Mouse (Mus musculus) Patski (cell line): ENCODE measurements around the gene A930017K11Rik. TPM values are rescaled to one million over a fixed set of nuclear protein-coding genes. Genes with fewer than 3 reads are reported as not detected.
A peak's percentile ranks its signal among the peaks of the same experiment; 100 is the strongest.

Experiments used
- ATAC-seq: fragments of 100-300 bp; one replicate; pipeline ENCODE4 v1.8.0; 2021
- CTCF ChIA-PET: fragments of 350-600 bp; sonication (Branson Sonifier 250); formaldehyde crosslinking; loops from one replicate; lab custom pipeline; 2022; ENCODE audit warnings: inconsistent platforms; lab: Charles Lee
- POLR2A ChIA-PET: fragments of 350-600 bp; sonication (Branson Sonifier 250); formaldehyde crosslinking; loops from one replicate; lab custom pipeline; 2022; ENCODE audit warnings: antibody characterized with exemption, inconsistent platforms; lab: Charles Lee
- DNase-seq: peaks from one replicate; pipeline ENCODE4 v3.0.0-alpha.2; 2011; ENCODE audit warnings: low read depth, low spot score
- H3K27me3 ChIP-seq: fragments of 371-371 bp; one replicate; pipeline ENCODE4 v1.5.1; 2021
- CTCF ChIP-seq: fragments of 100-300 bp; IDR thresholded peaks from one replicate; pipeline ENCODE4 v1.5.1; 2021
- in situ Hi-C: fragments of 300-500 bp; cut with MboI; formaldehyde crosslinking; loops from 3 replicates; pipeline ENCODE4 v1.11.1; 2018; ENCODE audit warnings: low pct_unique_long_range_greater_than_20kb, mixed read lengths
- polyA plus RNA-seq: library from polyadenylated mRNA; unstranded; gene quantifications from one replicate; pipeline ENCODE4 v1.2.3, GENCODE M21; 2021

The A930017K11Rik gene
- polyA plus RNA-seq, 1 experiment from 2014 or later: 0.08 TPM

DNA sequence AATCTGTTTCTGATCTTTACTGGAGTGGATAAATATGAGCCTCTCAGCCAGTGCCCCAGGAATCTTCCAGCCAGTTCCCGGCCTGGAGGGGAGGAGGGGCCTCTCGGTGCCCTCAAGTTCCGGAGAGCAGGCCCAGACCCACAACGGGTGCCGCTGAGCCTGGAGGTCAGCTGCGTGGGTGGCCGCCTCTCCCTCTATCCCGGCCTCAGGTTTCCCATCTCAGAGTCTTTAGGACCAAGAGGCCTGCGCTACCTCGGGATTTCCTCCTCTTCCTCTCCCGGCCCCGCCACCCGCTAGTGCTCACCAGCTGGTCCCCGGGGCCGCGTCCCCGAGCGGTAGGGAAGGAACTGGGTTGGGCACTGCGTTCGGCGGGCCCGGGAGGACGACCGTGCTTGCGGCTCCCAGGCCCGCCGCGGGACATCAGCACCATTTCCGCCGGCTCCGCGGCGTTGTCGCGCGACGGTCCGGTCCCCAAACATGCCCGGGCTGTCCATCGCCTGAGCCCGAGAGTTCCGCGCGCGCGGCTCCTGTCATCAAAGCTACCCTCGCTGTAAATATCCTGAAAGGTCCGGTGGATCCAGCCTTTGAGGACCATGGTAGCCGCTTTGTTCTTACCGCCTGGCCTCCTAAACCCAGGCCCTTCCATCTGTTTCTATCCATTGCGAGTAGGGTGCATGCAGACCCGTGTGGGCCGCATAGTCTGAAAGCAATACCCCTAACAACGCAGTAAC is 10.7 kb downstream of the A930017K11Rik start:
- peak; percentile 10 for ATAC-seq
- no peak for TF ChIP-seq CTCF
- CTCF ChIA-PET: interaction anchor here (1.1 to 1.2 kb wide), 2 partner anchors 21 to 48 kb away, joined by 3 read pairs; no protein-coding TSS in a partner anchor
- POLR2A ChIA-PET: interaction anchor here (0.7 to 1.6 kb wide), 3 partner anchors 21 to 44 kb away, joined by 3 to 5 read pairs (median 3); partner anchors contain the start of gene Capn15
- no peak for DNase-seq
- in situ Hi-C loops: no loop called here
- H3K27me3 ChIP-seq: no peaks in the 10 kb centered on the region

DNA sequence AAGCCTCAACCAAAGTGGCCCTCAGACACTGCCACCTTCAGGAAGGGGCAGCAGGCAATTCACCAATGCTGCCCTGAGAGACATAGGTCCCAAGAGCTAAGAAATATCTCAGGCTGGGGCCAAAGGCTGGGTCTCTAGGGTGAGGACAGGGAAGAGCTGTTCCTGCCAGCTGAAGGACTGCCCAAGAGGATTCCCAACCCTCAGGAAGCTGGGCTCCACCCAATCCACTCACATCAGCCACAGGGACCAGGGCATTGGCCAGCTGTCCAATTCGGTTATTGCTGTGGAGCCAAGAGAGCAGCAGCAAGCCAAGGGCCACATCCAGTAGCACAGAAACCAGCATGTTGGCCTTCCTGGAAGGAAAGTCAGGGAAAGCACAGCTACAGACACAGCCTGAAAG is 17.8 kb downstream of the A930017K11Rik start:
- CTCF ChIA-PET: interaction anchor here (1.3 kb wide), 1 partner anchor 12 kb away, joined by 3 read pairs; no protein-coding TSS in a partner anchor
- DNase-seq (no peak), ATAC-seq (no peak)
- in situ Hi-C loops: no loop called here
- no peaks in the 10 kb centered on the region for H3K27me3 ChIP-seq
- no peak for TF ChIP-seq CTCF
- POLR2A ChIA-PET: no interaction called here

DNA sequence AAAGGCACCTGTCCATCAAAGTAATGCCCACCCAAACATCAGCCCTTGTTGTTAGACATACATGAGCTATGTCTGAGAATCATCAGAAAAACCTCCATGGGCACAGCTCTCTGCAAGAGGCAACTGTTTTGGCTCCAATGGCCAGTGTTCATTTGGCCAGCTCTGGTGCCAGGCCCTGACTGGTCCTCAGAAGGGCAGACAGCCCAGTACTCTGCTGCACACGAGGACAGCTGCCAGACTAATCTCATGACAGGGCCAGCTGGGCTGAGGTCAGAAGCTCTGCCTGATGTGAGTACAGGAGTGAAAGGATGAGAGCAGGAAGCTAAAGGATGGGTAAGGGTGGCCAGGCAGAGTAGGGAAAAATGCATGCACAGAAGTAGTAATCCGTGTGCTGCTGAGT is 27.0 kb downstream of the A930017K11Rik start:
- no peak for DNase-seq
- ChIA-PET CTCF (interaction anchor here (1.2 to 1.6 kb wide), 5 partner anchors 29 to 86 kb away, joined by 3 to 6 read pairs (median 3); partner anchors contain the start of gene Capn15), POLR2A (no interaction called here)
- in situ Hi-C loops: no loop called here
- H3K27me3 ChIP-seq: no peaks in the 10 kb centered on the region
- TF ChIP-seq CTCF: no peak
- ATAC-seq: no peak

DNA sequence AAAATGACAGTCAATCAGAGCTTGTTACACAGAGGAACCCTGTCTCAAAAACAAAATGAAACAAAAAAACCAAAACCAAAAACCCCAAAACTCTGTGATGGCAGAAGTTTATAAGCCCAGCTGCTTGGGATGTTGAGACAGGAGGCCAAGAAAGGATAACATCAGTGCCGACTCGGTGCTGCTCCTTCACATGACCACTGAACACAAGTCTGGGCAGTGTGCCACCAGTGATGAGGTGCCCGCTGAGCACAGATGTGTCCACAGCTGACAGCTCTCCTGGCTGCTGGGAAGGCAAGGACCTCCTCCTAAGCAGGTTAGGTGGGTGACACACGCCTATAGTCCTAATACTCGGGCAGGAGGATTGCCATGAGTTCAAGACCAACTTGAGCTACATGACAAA is 30.2 kb downstream of the A930017K11Rik start:
- ATAC-seq: no peak
- in situ Hi-C loops: no loop called here
- no peak for DNase-seq
- CTCF ChIA-PET: interaction anchor here (0.7 to 2.4 kb wide), 3 partner anchors 12 to 28 kb away, joined by 3 to 7 read pairs (median 4); no protein-coding TSS in a partner anchor
- TF ChIP-seq CTCF: no peak
- no peaks in the 10 kb centered on the region for H3K27me3 ChIP-seq
- POLR2A ChIA-PET: interaction anchor here (1.0 kb wide), 1 partner anchor 33 kb away, joined by 3 read pairs; no protein-coding TSS in a partner anchor

DNA sequence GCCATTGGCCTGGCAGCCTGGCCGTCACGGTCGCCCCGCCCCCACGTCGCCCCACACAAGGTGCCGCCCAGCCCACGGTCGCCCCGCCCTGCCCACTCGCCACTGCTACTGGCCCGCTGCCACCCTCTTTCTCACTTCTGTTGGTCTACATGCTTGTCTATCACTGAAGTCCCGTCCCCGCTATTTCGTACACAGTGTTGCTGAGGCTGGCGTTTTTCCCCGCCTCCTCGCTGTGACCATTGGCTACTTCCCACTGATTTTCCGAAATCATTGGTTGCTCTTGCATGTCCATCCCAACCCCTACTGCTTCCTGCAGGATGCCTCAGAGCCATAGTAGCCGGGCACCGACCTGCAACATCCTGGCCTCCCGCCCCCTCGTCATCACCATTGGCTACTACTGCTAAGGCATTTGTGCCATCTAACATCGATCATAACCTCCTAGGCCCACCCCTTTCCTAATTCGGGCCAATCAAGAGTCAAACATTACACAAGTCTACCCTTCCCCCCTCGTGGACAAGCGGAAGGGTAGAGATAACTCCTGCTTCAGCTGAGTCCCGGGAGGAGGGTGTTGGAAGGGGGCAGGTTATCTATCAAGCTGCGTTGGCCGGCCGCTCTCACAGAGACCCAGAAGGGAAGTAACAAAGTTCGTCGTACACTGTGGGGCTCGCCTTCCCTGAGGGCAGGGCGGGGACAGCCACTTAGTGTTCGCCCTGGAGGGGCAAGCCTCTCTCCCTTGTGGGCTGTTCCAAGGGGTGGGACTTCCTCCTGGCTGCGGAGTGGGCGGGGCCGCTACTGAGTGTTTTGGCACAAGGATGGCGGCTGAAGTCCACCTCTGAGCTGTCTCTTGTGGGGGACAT is 32.4 kb downstream of the A930017K11Rik start:
- no peak for TF ChIP-seq CTCF
- in situ Hi-C loops: no loop called here
- ChIA-PET CTCF (interaction anchor here (0.8 to 2.4 kb wide), 2 partner anchors 22 to 26 kb away, joined by 3 to 7 read pairs; no protein-coding TSS in a partner anchor), POLR2A (interaction anchor here (1.1 to 1.2 kb wide), 3 partner anchors 20 to 26 kb away, joined by 3 to 5 read pairs (median 4); no protein-coding TSS in a partner anchor)
- ATAC-seq (peak; percentile 96), DNase-seq (peak; percentile 100)
- H3K27me3 ChIP-seq: no peaks in the 10 kb centered on the region

DNA sequence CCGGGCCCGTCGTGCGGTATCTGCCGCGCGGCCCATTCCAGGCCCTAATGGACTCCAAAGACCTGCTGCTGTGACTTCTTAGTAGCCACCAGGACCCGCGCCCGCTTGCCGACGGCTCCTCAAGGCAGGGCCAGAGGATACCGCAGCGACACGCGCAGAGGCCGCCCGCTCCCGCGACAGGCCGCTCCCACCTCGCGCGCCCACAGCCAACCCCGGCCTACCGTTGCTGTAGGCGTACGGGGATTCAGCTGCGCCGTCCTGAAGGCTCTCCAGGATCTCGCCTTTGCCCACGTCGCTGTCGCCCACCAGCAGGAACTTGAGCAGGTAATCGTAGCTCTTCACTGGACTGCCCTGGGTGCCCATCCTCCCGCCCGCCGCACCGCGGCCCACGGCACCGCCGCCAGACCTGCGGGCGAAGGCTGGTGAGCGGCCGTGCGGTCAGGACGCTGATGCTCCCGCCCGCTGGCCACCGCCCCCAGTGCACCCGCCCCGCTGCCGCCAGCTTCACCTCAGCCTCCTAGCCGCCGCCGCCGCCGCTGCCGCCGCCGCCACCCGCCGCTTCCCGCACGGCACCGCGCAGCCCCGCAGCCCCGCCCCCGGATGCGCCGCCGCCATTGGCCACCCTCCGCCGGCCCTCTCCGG is 33.1 kb downstream of the A930017K11Rik start, which contains the start of gene Rab40c:
TSS of gene Rab40c (minus strand) at position 584 of the 642 bp plus-strand sequence.
- DNase-seq (no peak), ATAC-seq (no peak)
- ChIA-PET POLR2A (interaction anchor here (0.6 to 1.2 kb wide), 4 partner anchors 21 to 98 kb away, joined by 3 to 4 read pairs (median 3); no protein-coding TSS in a partner anchor), CTCF (interaction anchor here (1.2 kb wide), 1 partner anchor 11 kb away, joined by 3 read pairs; no protein-coding TSS in a partner anchor)
- no peak for TF ChIP-seq CTCF
- no peaks in the 10 kb centered on the region for H3K27me3 ChIP-seq
- in situ Hi-C loops: no loop called here

DNA sequence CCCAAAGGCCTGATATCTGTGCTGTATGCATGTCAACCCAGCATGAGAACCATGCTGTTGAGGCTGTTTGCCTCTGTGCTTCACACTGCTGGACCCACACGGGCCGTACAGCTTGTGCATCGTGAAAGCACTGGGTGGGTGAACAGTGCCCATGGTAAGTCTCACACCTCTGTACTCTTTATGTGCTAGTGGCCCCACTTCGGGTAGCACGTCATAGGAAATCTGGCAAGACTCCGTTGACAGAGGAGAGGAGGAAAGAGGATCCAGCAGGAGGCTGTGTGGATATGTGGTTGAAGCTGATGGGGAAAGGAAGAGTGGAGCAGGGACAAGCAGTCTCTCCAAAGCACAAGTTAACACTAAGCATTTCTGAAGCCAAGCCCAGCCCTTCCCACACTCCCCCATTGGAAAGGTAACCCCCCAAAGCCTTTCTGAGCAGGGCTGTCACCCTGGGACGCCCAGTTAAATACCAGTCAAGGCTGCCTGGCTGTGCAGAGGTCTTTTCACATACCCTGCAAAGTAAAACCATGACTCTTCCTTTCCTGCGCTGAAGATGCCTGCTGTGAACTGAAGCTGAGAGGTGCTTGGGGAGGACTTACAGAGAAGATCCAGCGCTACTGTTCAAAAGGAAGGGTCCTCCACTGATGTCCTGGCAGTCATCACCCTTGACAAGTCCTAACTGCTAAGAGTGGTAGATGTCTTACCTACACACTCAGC is 34.2 kb downstream of the A930017K11Rik start:
- ChIA-PET POLR2A (interaction anchor here (0.7 to 1.3 kb wide), 4 partner anchors 23 to 44 kb away, joined by 3 to 4 read pairs (median 4); partner anchors contain the start of gene Mettl26), CTCF (interaction anchor here (1.2 kb wide), 2 partner anchors 10 to 37 kb away, joined by 3 to 4 read pairs; no protein-coding TSS in a partner anchor)
- H3K27me3 ChIP-seq: no peaks in the 10 kb centered on the region
- DNase-seq (no peak), ATAC-seq (no peak)
- in situ Hi-C loops: no loop called here
- TF ChIP-seq CTCF: no peak

DNA sequence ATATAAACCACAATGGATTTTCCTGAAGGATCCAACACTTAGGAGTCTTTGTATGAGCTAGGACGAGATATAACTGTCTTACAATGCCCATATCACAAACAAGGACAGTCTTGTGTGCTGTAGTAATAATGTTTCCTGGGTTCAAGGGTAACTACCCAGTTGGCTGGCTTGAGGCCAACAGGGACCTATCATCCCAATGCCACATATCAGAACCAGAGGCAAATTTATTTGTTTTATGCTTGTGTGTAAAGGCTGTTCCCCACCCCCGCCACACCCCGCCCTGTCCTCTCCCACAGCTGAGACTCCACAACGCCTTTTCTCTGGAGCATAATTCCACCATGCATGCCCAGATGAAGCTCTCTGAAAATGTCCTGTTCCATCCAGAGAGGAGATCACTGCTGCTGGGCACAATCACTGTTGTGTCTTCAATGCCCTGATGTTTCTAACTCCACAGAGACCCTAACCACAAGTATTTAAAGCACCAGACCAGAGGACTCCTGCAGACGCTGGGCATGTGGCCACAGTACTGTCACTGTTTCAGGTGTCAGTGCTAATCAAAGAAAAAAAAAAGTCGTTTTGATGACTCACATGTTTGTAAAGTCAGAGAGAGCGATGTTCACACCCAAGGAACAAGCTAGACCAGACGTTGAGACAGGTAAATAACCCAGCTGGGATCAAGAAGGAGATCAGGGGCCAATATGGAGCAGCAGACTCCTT is 35.3 kb downstream of the A930017K11Rik start:
- in situ Hi-C loops: no loop called here

More for the DNA sequence above, 35.3 kb downstream of the A930017K11Rik start:
- no peak for TF ChIP-seq CTCF
- POLR2A ChIA-PET: interaction anchor here (0.7 to 1.3 kb wide), 2 partner anchors 33 to 43 kb away, joined by 4 read pairs; partner anchors contain the start of gene Mettl26
- H3K27me3 ChIP-seq: no peaks in the 10 kb centered on the region
- DNase-seq (no peak), ATAC-seq (no peak)
- CTCF ChIA-PET: interaction anchor here (1.2 kb wide), 1 partner anchor 36 kb away, joined by 4 read pairs; no protein-coding TSS in a partner anchor
